Mouse (Mus musculus) left cerebral cortex, adult 8-10 months (tissue): Measurements from ENCODE around the gene Slc52a3. TPM values are rescaled to one million over a fixed set of nuclear protein-coding genes. Genes with fewer than 3 reads are reported as not detected.
A peak's percentile ranks its signal among the peaks of the same experiment; 100 is the strongest.
"Not testable (repeated sequence)": the region's sequence is repeated elsewhere in the genome, so short reads cannot be mapped to it uniquely, and the experiment has no call there.

Experiments used
- DNase-seq, 2 experiments: peaks; one replicate each; pipeline ENCODE4 v3.0.0; 2022; ENCODE audit warnings: low spot score in 2 of 2
- total RNA-seq, 4 experiments: library from RNA; stranded (reverse); gene quantifications; 2 replicates each; pipeline ENCODE4 v1.2.4; 2022

Slc52a3 gene
- total RNA-seq, 4 experiments from 2014 or later = 1.8 to 3.0 (median 2.2) TPM

DNA sequence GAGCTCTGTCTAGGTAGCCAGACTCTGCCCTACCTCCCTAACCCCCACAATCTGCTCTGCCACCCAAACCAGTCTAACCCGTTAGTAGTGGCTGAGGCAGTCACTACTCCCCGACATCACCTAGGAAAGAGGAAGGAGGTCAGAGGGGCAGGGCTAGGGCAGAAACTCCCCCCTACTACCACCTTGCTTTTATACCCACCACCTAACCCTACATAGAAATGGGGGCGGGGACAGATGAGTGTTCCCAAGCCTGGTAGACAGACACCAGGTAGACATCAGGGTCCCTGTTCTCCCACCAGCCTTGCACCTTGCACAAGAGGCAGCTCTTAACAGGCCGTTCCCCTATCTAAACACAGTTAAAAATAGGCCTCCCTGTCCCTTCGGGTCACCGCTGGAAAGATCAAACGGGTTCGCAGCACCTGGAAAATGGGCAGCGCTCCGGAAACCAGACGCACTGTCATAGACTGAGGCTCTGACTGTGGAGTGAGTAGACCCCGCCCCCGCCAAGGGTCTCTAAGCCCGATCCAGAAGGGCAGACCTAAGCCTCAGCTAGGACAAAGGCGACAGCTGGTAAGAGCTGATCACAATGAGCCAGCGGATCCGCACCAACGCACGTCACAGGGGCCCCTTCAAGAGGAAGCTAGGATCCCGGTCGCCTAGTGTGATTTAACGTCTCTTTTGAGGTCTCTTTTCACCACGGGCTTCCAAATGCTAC lies 23.3 kb upstream of the Slc52a3 start:
- no peak for DNase-seq

- DNase-seq = no peak
Measured at GRCm38 (mm10) chr2:151973595-151974562, 22.4 kb upstream of the Slc52a3 start.

- DNase-seq = no peak
Measured at GRCm38 (mm10) chr2:151975295-151975694, 21.0 kb upstream of the Slc52a3 start.

DNA sequence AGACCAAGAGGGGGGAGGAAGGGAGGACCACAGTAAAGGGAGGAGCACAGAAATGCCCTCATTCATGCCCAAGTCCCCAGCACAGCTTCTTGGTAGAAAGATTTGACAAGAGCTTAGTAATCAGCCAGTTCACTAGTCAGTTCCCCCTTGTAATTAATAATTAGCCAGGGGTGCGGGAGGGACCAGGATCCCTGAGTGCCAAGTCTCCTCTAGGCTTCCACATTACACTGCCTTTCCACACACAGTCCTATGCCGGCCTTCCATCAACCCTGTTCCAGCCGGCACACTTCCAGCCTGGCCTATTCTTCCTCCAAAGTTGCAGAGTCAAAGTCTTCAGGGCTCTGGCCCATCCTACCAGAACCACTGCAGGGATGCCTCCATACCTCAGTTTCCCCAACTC lies 20.2 kb upstream of the Slc52a3 start:
- DNase-seq = no peak

DNA sequence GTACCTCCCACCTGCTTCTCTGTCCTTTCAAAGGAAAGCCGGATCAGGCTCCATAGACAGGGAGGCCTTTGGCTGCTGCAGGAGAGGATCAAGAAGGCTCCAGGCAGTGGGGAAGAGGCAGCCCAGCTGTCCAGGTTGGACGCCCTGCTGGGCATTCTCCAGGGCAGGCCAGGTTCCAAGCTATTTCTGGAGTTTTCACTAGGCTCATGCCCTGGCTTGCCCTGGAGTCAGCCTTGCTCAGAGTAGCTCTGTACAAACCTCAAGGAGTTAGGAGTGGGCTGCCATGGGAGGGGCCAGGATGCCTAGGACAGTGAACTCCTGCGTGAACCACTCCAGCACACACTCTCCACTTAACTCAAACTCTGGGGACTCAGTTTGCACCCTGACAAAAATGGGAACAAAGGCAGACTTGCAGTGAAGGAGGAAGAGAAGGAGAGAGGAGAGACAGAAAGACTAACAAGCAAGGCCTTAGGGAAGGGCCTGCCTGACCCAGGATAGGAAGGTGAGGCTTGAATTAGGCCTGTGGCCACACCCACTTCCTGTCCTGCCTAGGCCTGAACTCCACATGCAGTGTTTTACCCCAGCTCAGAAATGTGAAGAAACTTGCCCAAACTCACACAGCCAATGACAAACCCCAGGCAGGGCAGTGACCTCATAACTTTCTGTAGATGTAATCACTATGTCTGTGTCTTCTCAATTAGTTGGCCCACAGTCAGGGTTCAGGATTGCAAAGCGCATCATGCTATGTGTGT lies 18.4 kb upstream of the Slc52a3 start:
- DNase-seq = no peak

- DNase-seq = no peak
Measured at GRCm38 (mm10) chr2:151978494-151978893, 17.8 kb upstream of the Slc52a3 start.

DNA sequence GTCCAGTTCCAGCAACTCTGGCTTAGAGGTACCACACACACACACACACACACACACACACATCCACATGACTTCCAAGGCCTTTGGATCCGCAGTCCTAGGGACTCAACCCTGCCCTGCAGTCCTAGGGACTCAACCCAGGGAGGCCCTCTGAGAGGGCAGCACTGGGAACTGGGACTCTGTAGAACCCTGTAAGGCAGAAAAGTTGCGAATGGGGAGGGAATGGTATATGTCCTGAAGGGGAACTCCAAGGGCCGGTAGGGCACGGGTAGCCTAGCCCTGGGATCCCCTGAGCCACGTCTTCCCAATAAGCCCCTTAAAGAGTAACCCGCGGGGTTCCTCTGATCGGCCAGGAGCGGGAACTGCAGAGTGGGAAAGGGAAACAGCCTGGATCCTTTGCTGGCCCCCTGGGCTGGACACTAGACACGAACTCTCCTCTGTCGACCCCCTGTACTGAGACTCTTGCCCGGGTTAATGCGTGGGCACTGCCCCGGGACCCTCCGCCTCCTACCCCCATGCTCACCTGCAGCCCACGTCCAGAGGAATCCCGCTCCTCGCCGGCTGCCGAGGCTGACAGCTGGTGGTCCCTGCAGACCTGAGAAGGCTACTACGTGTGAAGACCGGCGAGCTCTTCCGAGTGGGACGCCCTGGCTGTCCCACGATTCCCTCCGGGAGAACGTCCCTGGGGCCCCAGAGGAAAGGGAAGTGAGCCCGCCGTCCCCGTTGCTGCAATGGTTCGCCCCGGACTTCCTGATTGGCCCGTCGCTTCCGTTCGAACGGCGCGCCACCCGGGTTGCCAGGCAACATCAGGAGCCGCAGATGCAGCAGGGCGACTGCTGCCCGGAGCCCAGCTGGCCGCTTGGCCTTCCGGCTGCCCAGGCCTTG lies 16.6 kb upstream of the Slc52a3 start, which contains the start of gene Fam110a:
Fam110a (minus strand) TSS at position 750 of the 885 bp plus-strand sequence.
- peak; percentile 80 to 90 for DNase-seq

- no peak for DNase-seq
Measured at GRCm38 (mm10) chr2:151980355-151980693, 16.0 kb upstream of the Slc52a3 start.

GRCm38 (mm10) chr2:151981268-151981667 lies 15.0 kb upstream of the Slc52a3 start:
- no peak for DNase-seq

- no peak for DNase-seq
Measured at GRCm38 (mm10) chr2:151982476-151982875, 13.8 kb upstream of the Slc52a3 start.

- no peak for DNase-seq
Measured at GRCm38 (mm10) chr2:151984019-151984418, 12.3 kb upstream of the Slc52a3 start.

DNA sequence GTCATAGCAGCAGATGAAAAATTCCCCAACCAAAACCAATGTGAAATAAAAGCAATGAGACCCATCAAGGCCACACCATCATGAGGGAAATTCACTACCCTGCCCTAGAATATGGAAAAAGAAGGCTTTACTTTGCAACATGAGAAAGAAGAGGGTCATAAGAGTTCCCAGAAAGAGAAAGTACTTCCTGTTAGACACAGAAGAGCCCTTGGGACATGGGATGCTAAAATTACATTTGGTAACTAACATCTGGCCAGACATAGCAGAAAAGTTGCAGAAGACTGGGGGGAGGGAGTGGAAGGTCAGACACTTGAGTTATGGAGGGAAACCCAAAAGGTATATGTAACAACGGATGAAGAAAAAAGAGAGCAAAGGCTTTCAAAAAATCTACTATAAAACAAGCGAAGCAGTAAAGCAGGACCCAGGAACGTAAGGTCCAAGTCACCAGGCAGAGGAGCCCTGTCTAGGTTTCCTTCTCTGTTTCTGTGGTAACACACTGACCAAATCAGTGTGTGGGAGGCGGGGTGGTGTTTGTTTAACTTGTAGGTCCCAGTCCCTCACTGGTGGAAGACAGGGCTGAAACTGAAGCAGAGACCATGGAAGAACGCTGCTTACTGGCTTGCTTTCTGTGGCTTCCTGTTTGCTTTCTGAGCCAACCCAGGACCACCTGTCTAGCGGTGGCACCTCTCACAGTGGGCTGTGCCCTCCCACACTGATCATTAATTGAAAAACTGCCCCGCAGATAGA lies 10.7 kb upstream of the Slc52a3 start:
- no peak for DNase-seq

GRCm38 (mm10) chr2:151986958-151987357 lies 9.4 kb upstream of the Slc52a3 start:
- DNase-seq = no peak

DNA sequence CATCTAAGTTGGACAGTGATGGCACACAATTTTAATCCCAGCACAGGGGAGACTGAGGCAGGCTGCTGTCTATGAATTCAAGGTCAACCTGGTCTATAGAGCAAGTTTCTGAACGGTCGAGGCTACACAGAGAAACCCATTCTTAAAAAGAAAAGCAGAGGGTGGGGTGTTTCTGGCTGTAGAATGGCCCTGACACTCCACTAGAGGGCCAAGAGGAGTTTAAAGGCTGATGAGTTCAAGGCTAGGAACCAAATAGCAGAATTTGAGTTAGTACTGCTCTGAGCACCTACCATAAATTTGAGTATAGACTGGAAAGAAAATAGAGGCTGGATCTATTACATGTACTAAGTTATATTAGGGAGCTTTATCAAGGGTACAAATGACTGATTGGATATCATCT lies 7.3 kb upstream of the Slc52a3 start:
- no peak for DNase-seq

GRCm38 (mm10) chr2:151990985-151991394 lies 5.3 kb upstream of the Slc52a3 start:
- no peak for DNase-seq

DNA sequence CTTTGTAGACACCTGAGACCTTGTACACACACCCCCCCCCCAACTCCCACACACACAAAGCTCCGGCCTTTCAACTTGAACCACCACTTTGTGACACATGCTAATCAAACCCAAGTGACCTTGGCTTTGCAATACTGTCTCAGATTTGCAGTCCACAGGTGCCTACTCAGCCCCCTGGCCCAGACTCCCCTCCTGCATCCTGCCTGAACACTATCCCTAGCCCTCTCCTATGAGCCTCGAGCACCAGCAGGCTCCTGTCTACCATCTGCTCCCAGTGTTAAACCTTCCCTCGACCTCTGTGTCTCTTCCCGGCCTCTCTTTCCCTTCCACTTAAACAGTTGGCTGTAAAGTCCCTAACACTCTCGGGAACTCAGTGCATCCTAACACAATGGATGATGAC lies 4.9 kb upstream of the Slc52a3 start:
- no peak for DNase-seq

DNA sequence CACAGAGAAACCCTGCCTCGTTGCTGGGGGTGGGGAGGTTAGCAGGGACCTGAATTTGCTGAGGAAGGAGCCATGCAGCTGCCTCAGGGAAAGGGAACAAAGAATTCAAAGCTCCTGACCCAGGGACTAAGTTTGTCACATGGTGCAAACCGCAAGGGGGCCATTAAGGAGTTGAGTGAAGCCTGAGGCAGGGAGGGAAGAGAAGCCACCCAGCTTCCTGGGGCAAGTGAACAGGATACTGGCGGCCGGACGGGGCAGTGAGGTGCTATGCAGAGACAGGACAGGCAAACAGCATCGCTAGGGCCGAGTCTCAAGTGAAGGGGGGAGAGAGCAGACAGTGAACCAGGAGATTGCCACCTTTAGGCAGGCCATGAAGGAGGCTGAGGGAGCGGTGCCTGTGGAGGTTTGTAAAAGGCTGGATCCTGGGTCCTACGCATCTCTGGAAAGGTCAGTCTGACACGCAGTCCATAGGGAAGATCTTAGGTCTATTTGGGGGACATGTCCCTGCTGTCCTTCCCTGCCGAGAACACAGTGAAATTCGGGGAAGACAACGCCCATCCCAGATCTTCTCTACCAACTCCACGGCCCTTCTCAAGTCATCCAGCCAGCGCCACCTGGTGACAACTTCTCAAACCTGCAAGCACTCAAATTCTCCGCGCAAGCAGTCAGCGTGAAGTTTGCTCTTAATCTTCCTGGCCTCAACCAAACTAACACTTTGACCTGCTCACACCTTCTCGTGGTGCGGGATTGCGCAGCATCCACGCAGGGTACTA lies 1.8 kb upstream of the Slc52a3 start:
- DNase-seq = peak in 1 of 2 experiments; percentile 70

DNA sequence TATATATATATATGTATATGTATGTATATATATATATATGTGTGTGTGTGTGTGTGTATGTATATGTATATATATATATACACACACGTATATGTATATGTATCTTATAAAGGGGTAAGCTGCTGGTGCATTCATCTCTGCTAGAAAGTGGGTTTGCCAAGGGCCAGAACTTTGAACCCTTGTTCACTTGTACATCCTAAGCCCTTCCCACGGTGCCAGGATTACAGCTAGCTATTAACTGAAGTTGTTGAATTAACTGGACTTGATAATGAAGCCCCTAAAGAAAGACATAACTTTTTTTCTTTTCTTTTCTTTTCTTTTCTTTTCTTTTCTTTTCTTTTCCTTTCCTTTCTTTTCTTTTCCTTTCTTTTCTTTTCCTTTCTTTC lies 872 bp downstream of the Slc52a3 start:
- not testable (repeated sequence) for DNase-seq
